Mouse (Mus musculus): ENCODE results near the gene Rimbp2.

GRCm38 (mm10) chr5:128730634-128731033, 222.7 kb downstream of the Rimbp2 start:
- no peak for TF ChIP-seq BHLHE40 (IDR thresholded peaks at IDR 0.05; ENCODE audit: low read depth, low read length)
- no peak for TF ChIP-seq CTCF (conservative IDR thresholded peaks at IDR 0.05 in 1 of 2, IDR thresholded peaks at IDR 0.05 in 1 of 2; ENCODE audit: low read depth in 2 of 2, low read length in 2 of 2)
- TF ChIP-seq EP300 (IDR thresholded peaks at IDR 0.05; ENCODE audit: low read length), result no peak
- no peak for TF ChIP-seq KAT2A (IDR thresholded peaks at IDR 0.05; ENCODE audit: insufficient replicate concordance, low read length)
- TF ChIP-seq TCF12 (IDR thresholded peaks at IDR 0.05; ENCODE audit: low read depth, low read length), result no peak
